Mouse (Mus musculus): ENCODE data around the gene Styk1. TPM values are rescaled to one million over a fixed set of nuclear protein-coding genes. Genes with fewer than 3 reads are reported as not detected.

Styk1 gene
- polyA plus RNA-seq, 1 experiment: not detected

DNA sequence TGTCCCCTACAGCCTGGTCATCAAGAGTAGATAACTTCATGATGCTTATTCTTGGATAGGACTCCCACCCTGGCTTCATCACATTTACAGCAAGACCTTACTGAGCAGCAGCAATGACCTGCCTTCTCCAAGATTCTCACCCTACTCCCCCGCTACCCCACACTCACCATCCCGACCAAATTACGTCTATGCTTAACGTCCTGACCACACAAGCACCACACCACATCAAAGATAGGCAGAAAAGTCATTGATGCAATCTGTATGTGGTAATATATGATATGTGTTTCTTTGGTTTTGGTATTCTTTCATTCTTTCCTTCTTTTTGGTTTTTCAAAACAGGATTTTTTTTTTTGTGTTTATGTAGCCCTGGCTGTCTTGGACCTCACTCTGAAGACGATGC, 19.8 kb upstream of the Styk1 start:
- TF ChIP-seq POLR2A (IDR thresholded peaks at IDR 0.05; ENCODE audit: insufficient read depth, low read depth, low read length) (no peak), CTCF (IDR thresholded peaks at IDR 0.05; ENCODE audit: insufficient read depth, low read depth, low read length) (no peak)
- no peak overlapping the region for H3K4me3 ChIP-seq (ENCODE audit: insufficient read depth, low read depth, low read length)
- 94% methylated on average over 5 of the region's 5 CpGs for WGBS
- H3K27ac ChIP-seq (ENCODE audit: insufficient read depth, low read depth, low read length): no peak overlapping the region
- peaks cover 2% of the 10 kb centered on the region; the same call in 1 of the 2 replicates for H3K4me1 ChIP-seq (ENCODE audit: control insufficient read depth, insufficient read depth, low read length)

DNA sequence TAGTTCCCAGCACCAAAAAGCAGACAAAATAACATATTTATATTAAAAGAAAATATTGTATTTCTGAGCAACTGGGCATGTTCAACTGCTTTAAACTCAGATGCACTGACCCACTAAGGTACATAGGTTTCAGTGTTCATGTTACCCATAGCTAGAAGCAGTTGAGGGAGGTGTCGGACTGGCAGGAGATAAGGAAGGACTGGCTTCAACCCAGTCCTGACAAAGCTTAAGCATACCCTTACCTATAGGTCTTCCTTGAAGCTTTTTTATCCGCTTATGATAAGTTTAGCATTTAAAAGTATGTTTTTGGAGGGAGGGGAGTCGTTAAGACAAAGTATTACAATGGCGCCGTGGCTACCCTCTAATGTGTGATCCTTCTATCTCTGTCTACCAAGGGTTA, 17.4 kb upstream of the Styk1 start:
- peaks cover 2% of the 10 kb centered on the region; the same call in 1 of the 2 replicates for H3K4me1 ChIP-seq (ENCODE audit: control insufficient read depth, insufficient read depth, low read length)
- WGBS: 92% methylated on average over 5 of the region's 5 CpGs
- TF ChIP-seq CTCF (IDR thresholded peaks at IDR 0.05; ENCODE audit: insufficient read depth, low read depth, low read length): no peak
- no peak for TF ChIP-seq POLR2A (IDR thresholded peaks at IDR 0.05; ENCODE audit: insufficient read depth, low read depth, low read length)
- no peak overlapping the region for H3K4me3 ChIP-seq (ENCODE audit: insufficient read depth, low read depth, low read length)
- no peak overlapping the region for H3K27ac ChIP-seq (ENCODE audit: insufficient read depth, low read depth, low read length)

DNA sequence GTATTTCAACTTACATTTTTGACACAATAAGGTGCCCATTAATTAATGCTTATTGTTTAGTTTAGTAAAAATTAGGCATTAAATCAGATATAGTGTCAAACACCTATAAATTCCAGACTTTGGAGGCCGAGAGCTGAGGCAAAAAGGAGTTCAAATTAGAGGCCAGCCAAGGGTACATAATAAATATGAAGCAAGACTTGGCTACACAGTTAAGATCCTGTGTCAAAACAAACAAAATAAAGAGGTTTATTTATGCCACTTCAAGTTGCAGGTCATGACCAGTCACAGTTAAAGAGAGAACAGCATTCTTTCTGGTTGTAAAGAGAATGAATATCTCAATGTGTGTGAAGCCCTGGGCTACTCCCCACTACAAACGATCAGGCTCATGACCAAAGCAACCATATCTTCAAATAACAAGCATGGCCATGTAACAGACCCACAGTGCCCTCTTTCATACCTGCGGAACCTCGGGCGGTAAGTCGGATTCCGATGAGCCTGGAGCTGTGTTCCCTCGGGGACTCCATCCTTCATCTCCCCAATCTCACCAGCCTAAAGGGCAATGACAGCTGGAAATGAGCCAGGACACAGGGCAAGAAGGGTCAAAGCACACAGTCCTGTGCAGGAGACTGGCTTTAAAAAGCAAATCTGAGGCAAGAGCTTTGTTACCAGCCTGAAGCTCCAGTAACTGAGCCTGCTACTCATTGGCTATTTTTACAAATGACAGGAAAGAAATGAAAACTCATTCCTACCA, 16.6 kb upstream of the Styk1 start:
- Histone ChIP-seq H3K4me1 (ENCODE audit: control insufficient read depth, insufficient read depth, low read length) (peaks cover under 1% of the 10 kb centered on the region; the same call in 1 of the 2 replicates), H3K4me3 (ENCODE audit: insufficient read depth, low read depth, low read length) (no peak overlapping the region), H3K27ac (ENCODE audit: insufficient read depth, low read depth, low read length) (no peak overlapping the region)
- WGBS: 68% methylated on average over 8 of the region's 8 CpGs
- no peak for TF ChIP-seq CTCF (IDR thresholded peaks at IDR 0.05; ENCODE audit: insufficient read depth, low read depth, low read length)
- TF ChIP-seq POLR2A (IDR thresholded peaks at IDR 0.05; ENCODE audit: insufficient read depth, low read depth, low read length): no peak

DNA sequence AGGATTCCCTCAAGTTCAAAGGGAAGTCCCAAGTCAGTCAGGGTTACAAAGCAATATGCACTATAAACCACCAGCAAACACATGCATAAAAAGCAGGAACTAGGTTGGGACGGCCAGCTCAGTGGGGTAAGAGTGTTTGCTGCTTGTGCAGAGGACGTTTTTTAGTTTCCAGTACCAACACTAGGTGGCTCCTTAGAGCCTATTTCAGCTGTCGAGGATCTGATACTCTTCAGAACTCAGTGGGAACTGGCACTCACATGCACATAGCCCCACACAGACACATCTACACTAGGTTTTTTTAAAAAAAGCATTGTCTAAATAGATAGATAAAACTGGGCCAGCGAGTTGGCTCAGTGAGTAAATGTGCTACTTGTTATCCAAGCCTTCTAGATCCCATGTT, 13.7 kb upstream of the Styk1 start:
- no peak overlapping the region for H3K4me3 ChIP-seq (ENCODE audit: insufficient read depth, low read depth, low read length)
- no peak for TF ChIP-seq CTCF (IDR thresholded peaks at IDR 0.05; ENCODE audit: insufficient read depth, low read depth, low read length)
- no peak for TF ChIP-seq POLR2A (IDR thresholded peaks at IDR 0.05; ENCODE audit: insufficient read depth, low read depth, low read length)
- H3K4me1 ChIP-seq (ENCODE audit: control insufficient read depth, insufficient read depth, low read length): no peaks in the 10 kb centered on the region
- WGBS: 33% methylated on average over 4 of the region's 4 CpGs
- H3K27ac ChIP-seq (ENCODE audit: insufficient read depth, low read depth, low read length): no peak overlapping the region

DNA sequence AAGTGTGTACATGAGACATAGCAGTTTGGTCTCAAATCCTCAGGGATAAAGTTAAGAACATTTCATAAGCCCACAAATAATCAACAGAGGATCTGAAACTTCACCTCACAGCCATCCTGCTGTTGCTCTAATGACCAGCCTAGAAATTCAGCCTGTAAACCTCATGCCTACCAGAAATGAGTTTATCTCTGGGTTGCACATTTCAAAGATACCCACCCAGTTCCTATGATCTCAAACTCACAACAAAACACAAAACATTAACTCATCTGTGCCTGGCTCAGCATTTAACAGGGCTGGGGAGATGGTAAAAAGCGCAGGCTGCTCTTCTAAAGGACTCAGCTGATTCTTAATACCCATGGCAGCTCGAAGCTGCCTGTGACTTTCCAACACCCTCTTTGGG, 11.0 kb upstream of the Styk1 start:
- no peaks in the 10 kb centered on the region for H3K4me1 ChIP-seq (ENCODE audit: control insufficient read depth, insufficient read depth, low read length)
- no peak for TF ChIP-seq POLR2A (IDR thresholded peaks at IDR 0.05; ENCODE audit: insufficient read depth, low read depth, low read length)
- TF ChIP-seq CTCF (IDR thresholded peaks at IDR 0.05; ENCODE audit: insufficient read depth, low read depth, low read length): no peak
- no peak overlapping the region for H3K4me3 ChIP-seq (ENCODE audit: insufficient read depth, low read depth, low read length)
- WGBS: 94% methylated on average over 2 of the region's 2 CpGs
- no peak overlapping the region for H3K27ac ChIP-seq (ENCODE audit: insufficient read depth, low read depth, low read length)

DNA sequence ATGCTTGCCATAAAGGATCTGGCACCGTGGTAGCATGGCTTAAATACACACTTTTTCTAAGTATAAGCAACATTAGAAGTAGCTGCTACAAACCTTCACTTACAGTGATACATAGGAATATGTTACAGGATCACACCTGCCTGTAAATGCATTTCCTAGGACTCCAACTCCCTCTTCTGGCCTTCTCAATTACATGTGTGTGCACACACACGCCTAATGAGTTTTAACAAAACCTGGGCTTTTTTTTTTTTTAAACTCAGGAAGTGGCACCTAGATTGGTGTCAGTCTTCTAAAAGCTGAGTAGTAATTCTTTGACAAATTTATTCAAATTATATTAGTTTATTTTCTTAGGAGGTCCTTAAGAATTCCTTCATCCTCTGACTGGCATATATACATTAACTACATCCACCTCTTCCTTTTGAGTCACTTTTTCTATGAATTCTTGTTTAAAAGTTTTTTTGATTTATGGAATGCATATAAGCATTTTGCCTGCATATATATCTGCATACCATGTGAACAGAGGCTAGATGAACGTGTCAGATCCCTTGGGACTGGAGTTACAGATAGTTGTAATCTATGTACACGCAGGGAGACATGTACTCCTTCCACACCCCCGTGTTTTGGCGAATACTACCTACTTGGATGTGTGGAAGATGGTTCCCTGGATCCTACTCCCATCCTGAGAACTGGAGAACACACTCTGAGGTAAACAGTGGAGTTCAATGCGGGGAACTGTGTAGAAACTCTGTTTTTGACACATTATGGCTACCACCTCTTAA, 9.8 kb upstream of the Styk1 start:
- H3K4me3 ChIP-seq (ENCODE audit: insufficient read depth, low read depth, low read length): no peak overlapping the region
- no peak overlapping the region for H3K27ac ChIP-seq (ENCODE audit: insufficient read depth, low read depth, low read length)
- 80% methylated on average over 7 of the region's 7 CpGs for whole genome bisulfite sequencing
- no peaks in the 10 kb centered on the region for H3K4me1 ChIP-seq (ENCODE audit: control insufficient read depth, insufficient read depth, low read length)
- TF ChIP-seq POLR2A (IDR thresholded peaks at IDR 0.05; ENCODE audit: insufficient read depth, low read depth, low read length) (no peak), CTCF (IDR thresholded peaks at IDR 0.05; ENCODE audit: insufficient read depth, low read depth, low read length) (no peak)

DNA sequence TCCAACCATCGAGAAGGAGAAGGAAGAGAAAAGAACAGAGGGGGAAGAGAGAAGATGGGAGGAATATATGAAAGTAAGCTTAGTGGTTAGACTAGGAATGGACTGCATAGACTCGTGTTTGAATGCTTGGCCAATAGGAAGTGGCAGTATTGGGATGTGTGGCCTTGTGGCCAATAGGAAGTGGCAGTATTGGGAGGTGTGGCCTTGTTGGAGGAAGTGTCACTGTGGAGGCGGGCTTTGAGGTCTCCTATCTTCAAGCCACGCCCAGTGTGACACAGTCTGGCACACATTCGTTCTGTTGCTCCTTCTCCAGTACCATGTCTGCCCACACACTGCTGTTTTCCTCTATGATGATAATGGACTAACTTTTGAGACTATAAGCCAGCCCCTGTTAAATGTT, 7.3 kb upstream of the Styk1 start:
- Histone ChIP-seq H3K27ac (ENCODE audit: insufficient read depth, low read depth, low read length) (no peak overlapping the region), H3K4me3 (ENCODE audit: insufficient read depth, low read depth, low read length) (no peak overlapping the region), H3K4me1 (ENCODE audit: control insufficient read depth, insufficient read depth, low read length) (no peaks in the 10 kb centered on the region)
- TF ChIP-seq POLR2A (IDR thresholded peaks at IDR 0.05; ENCODE audit: insufficient read depth, low read depth, low read length): no peak
- no peak for TF ChIP-seq CTCF (IDR thresholded peaks at IDR 0.05; ENCODE audit: insufficient read depth, low read depth, low read length)
- 77% methylated on average over 5 of the region's 5 CpGs for WGBS

DNA sequence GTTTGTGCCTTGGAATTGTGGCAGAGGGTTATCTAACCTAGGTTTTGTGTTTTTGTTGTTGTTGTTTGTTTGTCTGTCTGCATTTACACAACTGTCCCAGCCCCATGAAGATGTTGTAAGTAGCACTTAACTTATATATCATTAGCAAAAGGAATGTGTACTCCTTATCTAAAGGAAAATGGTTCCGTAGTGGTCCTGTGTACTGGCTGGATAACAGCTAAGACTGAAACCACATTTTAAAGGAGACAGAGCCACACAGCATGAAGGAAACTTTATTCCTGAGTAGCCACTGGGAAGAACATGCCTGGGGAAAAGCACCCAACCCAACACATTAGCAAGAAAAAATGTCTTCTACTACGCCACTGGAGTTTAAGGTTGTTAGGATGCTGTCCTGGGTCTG, 6.1 kb upstream of the Styk1 start:
- 91% methylated on average over 2 of the region's 2 CpGs for WGBS
- TF ChIP-seq CTCF (IDR thresholded peaks at IDR 0.05; ENCODE audit: insufficient read depth, low read depth, low read length): no peak
- TF ChIP-seq POLR2A (IDR thresholded peaks at IDR 0.05; ENCODE audit: insufficient read depth, low read depth, low read length): no peak
- Histone ChIP-seq H3K4me1 (ENCODE audit: control insufficient read depth, insufficient read depth, low read length) (no peaks in the 10 kb centered on the region), H3K4me3 (ENCODE audit: insufficient read depth, low read depth, low read length) (no peak overlapping the region), H3K27ac (ENCODE audit: insufficient read depth, low read depth, low read length) (no peak overlapping the region)

DNA sequence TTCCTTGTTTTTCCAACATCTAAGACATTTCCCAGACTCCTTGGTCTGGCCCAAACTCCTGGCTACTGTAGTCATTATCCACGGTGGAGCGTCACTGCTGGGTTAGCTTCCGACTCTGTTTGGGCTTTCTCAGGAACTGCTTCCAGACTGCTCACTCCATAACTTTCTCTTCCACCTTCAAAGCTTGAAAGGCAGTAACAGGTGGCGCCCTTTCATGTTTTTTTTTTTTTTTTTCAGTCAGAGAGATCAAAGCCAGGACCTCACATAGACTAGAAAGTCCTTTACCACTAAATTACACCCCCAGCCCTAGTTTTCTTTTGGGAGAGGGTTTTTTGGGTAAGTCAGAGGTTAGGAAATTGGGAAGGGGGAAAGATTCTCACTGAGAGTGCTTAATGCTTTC, 1.5 kb upstream of the Styk1 start:
- Histone ChIP-seq H3K4me3 (ENCODE audit: insufficient read depth, low read depth, low read length) (no peak overlapping the region), H3K27ac (ENCODE audit: insufficient read depth, low read depth, low read length) (no peak overlapping the region), H3K4me1 (ENCODE audit: control insufficient read depth, insufficient read depth, low read length) (peaks cover 4% of the 10 kb centered on the region; the same call in 1 of the 2 replicates)
- TF ChIP-seq POLR2A (IDR thresholded peaks at IDR 0.05; ENCODE audit: insufficient read depth, low read depth, low read length) (no peak), CTCF (IDR thresholded peaks at IDR 0.05; ENCODE audit: insufficient read depth, low read depth, low read length) (no peak)
- 69% methylated on average over 4 of the region's 4 CpGs for WGBS

All from olfactory bulb, adult 2 months (tissue).